Mouse (Mus musculus) cerebellum, postnatal 36 days (tissue): ENCODE measurements around the gene Prep.

Experiments used
- DNase-seq, 2 experiments: peaks; one replicate each; pipeline ENCODE4 v3.0.0; 2021 to 2022; ENCODE audit warnings: mixed read lengths in 2 of 2

Prep gene

DNA sequence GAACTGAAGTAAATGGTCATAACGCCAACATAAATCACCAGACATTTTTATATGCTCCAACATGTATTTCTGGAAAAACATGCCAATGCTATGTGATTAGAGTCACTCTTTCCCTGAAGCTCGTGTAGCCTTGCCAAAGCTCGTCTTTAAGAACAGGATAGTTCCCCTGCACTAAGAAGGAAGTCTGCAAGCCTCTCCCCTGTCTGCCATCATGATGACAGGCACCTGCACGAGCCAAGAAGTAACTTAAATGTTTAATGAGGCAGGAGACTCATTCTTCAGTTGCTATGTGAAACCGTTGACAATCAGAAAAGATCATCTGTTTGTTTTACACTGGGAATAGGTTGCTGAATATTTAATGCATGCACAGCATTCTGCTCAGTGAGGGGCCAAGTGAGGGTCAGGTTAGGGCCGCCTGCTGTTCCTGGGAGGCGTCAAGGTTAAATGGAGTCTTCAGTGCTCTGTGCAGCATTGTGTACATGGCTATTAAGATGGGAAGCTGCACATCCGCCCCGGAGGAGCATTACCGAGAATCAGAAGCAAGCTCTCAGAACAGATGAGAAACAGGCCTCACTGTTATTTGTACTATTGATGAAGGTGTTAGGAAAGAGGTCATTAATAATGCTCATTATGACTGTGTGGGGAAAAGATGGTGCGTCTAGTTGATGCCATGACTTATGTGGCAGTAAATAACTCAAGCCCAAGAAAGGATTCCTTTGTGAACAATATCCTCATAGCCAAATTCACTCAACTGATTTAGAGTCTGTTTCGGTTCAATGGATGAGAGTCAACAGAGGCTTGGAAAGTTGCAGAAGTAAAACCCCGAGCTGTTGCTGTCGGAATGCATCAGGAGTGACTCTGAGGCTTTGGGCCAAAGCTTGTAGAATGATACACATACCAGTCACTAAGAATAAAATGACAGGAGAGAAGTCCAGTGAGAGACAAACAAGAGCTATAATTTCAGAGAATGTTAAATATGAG, 126.6 kb downstream of the Prep start:
- no peak for DNase-seq

DNA sequence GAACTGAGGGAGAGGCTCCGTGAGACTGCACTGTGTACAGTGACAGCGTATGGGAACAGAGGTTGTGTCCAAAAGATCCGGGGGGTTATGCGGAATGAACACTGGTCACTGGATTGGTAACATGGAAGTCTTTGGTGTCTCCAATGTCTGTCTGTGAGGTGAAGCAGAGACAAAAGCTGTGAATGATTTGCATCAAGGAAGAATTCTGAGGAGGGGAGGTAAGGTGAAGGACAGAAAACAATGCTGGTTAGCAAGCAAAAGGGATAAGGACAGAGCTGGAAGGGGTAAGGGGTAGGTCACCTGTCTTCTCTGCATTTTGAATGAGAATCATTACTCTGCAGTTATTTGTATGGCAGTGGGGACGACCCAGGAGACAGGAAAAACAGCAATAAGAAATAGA, 127.5 kb downstream of the Prep start:
- no peak for DNase-seq

DNA sequence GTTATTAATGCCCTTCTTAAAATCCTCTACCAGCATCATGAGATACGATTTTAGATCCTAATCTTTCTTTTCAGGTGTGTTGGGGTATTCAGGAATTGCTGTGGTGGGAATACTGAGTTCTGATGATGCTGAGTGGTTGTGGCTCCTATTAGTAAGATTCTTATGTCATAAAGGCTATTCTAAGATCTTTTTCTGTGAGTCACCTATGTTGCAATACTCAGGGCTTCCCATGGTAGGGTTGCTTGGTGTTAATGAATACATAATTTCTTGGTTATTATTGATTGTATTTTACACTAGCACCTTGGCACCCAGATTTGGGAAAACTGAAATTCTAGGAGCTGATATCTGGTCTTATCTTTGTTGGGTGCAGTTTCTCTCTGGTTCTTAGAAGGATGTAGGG, 137.6 kb downstream of the Prep start:
- no peak for DNase-seq

GRCm38 (mm10) chr10:45210201-45210600, 143.2 kb downstream of the Prep start:
- no peak for DNase-seq

DNA sequence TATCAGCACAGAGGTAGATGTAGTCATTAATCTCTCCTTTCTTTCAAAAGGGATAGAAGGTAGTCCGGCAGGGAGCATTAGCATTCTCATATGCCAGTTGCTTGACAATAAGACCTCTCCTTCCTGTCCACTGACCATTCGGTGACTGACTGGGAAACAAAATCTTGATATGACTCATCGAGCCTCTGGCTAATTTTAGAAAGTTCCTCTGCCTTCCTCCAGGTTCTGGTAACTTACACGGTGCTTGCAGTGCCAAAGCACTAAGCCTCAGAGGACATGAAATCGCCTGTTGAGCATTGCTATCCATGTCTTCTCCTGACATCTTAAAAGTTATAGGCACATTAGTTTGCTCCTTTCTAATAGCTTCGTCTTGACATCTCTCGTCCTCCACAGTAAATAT, 149.7 kb downstream of the Prep start:
- DNase-seq: no peak
